Mouse (Mus musculus): ENCODE data around the gene Arrdc2.

Gene Arrdc2

DNA sequence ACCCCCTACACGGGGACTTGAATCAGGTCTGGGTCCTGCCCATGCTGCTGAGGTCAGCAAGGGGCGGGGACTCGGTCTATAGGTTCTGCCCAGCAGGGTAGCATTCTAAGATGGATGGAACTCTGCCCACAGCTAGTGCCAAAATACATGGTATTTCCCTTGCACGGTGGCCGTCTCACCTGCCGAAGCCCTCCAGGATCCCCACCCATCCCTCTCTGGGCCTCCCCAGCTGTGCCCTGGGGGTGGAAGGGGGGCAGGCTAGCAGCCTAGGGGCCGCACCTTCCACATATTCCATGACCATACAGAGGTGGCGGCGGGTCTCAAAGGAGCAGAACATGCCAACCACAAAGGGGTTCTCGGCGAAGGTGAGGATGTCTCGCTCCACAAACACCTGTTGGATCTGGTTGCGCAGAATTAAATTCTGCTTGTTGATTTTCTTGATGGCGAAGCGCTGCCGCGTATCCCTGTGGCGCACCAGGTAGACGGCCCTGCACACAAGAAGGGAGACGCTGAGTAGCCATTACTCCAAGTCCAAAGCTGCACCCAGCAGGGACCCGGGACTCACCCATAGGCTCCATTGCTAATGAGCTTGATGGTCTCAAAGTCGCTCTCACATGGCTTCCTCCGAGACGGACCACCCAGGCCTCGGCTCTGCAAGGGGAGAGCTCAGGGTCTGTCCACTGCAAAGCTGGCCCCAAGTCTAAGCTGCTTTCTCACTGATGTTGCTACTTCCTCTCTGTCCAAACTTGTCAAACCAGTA lies 53.0 kb downstream of the Arrdc2 start:
- no peak for DNase-seq (ENCODE audit: low spot score)

Data from ovary, postnatal 36 days (tissue).